Mouse (Mus musculus): ENCODE measurements around the gene Zscan4c. TPM values are rescaled to one million over a fixed set of nuclear protein-coding genes. Genes with fewer than 3 reads are reported as not detected.
"Not testable (repeated sequence)": the region's sequence is repeated elsewhere in the genome, so short reads cannot be mapped to it uniquely, and the experiment has no call there.

Zscan4c gene
- not detected in 2 replicates for polyA plus RNA-seq (2012)

DNA sequence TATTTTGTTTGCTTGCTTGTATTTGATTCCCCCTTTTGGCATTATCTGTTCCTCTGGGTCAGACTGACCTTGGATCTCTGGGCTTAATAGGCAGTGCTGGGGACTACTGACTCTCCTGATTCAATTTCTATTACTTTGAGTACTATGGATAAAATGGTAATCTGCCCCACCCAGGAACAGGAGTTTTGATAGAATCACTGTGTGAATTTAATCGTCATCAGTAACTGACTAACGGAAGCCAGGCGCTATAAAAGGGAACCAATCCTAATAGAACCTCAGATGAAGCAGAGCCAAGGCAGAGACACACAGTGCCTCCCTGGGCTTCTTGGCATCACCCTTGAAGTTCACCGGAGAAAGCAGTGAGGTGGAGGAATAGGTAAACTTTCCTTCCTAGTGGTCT, at the start of gene Zscan4c:
TSS of gene Zscan4c (plus strand) at position 301 of the 400 bp plus-strand sequence.
- H3K9me3 ChIP-seq (ENCODE audit: control insufficient read depth, low read length); H3K27me3 ChIP-seq (ENCODE audit: control insufficient read depth); H3K36me3 ChIP-seq (ENCODE audit: control insufficient read depth); H3K4me3 ChIP-seq (replicated peaks); H3K4me1 ChIP-seq (ENCODE audit: control insufficient read depth): not testable (repeated sequence)

Other genes with a start within 250 kb of the Zscan4c start
- gene Zscan4b, start 100.7 kb upstream of the Zscan4c start, polyA plus RNA-seq (2012): not detected in 2 replicates
- gene Zscan4-ps1, start 63.9 kb downstream of the Zscan4c start, polyA plus RNA-seq (2012): not detected in 2 replicates
- gene Zscan4d, start 160.4 kb downstream of the Zscan4c start, polyA plus RNA-seq (2012): not detected in 2 replicates

Measured in erythroblast, embryonic 14.5 days (primary cell).